Mouse (Mus musculus) heart, postnatal 0 days (tissue): ENCODE data around the gene Agbl4.

Source experiments
- CTCF ChIP-seq: IDR thresholded peaks from 2 replicates; pipeline ENCODE4 v1.5.1; 2016; ENCODE audit warnings: antibody characterized with exemption, control low read depth, low read depth
- EP300 ChIP-seq: IDR thresholded peaks from 2 replicates; pipeline ENCODE4 v1.6.1; 2016; ENCODE audit warnings: antibody characterized with exemption, low read depth

DNA sequence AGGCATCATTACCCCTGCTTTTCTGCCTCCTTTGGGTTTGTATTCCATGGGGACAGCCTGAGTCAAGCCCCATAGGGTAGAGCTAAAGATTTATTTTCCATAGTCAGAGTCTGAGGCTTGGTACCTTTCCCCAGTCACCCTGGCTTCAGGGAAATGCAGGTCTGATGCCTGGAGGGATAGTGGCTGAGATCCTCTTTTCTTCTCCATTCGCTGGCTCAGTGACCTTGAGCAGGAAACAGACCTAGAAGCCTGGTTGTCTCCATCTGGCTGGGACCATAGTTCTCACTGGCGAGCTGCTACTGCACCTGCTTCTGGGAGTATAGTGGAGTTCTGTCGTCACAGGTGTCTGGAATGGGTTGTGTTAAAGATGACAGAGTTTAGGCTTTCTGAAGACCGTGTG lies 1132.5 kb downstream of the Agbl4 start:
- TF ChIP-seq EP300 = no peak
- TF ChIP-seq CTCF = no peak
